Mouse (Mus musculus) hematopoietic stem cell, adult 5-6 weeks (primary cell): Measurements from ENCODE around the gene Sdhaf1. TPM values are rescaled to one million over a fixed set of nuclear protein-coding genes. Genes with fewer than 3 reads are reported as not detected.

Experiments used
- ATAC-seq, 2 experiments: fragments of 125-278 bp in 1 of 2; replicated peaks in 1 of 2; 2 replicates each; pipeline ENCODE4 v1.8.0; 2016 to 2017; ENCODE audit warnings: inconsistent platforms in 2 of 2, mild to moderate bottlenecking in 2 of 2, moderate number of reproducible peaks in 2 of 2, low read depth in 1 of 2, moderate TSS enrichment in 1 of 2; ENCODE audit not compliant: low FRiP score in 2 of 2, poor library complexity in 2 of 2, severe bottlenecking in 2 of 2, insufficient read depth in 1 of 2, low TSS enrichment in 1 of 2
- total RNA-seq: library from RNA; stranded (forward); fragments of 172-1452, 232-1000 nt; gene quantifications from 2 replicates; pipeline ENCODE4 v1.2.3, GENCODE M21; 2017

Gene Sdhaf1
- total RNA-seq, 1 experiment from 2014 or later = 11.9 TPM

DNA sequence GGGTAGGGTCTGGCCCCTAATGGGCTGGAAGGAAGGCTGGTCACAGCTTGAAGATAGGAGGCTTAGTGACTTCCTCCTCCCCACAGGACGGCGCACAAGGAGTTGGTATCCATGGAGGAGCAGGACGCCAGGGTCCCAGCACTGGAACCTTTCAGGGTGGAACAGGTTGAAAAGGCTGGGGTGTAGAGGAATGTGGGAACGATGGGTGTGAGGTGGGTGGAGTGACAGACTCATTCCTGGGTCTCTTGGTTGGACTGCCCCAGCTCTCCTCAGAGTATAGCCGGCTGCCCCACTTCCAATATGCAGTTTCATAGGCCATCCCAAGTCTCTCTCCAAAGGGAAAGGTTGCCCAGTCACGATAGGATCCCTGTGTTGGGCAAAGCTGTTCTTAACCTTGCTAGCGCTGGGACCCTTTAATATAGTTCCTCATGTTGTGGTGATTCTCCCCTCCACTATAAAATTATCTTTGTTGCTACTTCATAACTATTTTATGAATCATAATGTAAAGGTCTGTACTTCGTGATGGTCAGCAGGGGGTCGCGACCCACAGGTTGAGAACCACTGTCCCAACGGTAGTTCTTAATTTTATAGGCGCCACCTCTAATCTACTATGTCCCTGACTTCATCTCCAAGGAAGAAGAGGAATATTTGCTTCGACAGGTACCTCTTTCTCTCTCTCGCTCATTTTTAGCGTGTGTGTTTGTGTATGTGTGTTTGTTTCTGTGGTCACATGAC is 14.1 kb downstream of the Sdhaf1 start:
- no peak for ATAC-seq

GRCm38 (mm10) chr7:30308076-30309005 is 15.4 kb downstream of the Sdhaf1 start, which contains the start of gene Alkbh6:
Gene Alkbh6 (plus strand): TSS chr7:30308717.
- ATAC-seq = peak; percentile 99

DNA sequence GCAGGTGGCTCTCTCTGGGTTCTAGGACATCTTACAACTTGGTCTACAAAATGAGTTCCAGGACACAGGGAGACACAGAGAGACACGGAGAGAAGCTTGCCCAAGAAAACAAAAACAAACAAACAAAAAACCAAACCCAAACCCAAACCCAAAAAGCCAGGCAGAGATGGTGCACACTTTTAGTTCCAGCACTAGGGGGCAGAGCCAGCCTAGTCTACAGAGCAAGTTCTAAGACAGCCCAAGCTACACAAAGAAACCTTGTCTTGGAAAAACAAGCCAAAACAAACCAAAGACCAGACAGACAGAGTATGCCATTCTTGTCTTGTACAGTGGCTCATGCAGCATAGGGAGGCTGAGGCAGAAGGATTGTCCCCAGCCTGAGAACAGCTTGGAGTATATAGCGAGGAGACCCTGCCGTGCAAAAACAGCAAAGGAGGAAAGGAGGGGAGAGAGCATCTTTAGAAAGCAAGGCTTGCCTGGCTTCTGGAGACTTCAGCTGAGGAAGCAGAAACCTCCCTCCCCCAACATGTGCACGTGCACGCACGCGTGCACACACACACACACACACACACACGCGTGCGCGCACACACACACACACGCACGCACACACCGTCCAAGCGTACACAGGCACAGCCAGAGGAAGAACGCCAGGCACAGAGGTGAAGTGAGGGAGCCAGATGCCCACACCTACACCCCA is 17.5 kb downstream of the Sdhaf1 start:
- no peak for ATAC-seq

DNA sequence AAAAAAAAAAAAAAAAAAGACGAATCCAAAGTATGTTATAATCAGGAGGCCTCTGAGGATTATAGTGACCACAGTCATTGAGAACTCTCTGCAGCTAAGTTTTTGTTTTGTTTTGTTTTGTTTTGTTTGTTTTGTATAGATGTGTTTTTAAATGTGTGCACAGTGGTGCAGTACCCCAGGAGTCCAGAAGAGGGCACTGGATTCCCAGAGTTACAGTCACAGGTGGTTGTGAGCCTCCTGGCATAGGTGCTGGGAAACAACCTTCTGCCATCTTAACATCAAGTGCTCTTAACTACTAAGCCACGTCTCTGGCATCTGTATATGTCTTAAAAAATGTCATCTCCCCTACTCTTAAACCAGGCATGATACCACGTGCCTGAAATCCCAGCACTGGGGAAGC is 22.8 kb downstream of the Sdhaf1 start:
- ATAC-seq = peak; percentile 38 to 49; a peak in 2 of 4 replicates

DNA sequence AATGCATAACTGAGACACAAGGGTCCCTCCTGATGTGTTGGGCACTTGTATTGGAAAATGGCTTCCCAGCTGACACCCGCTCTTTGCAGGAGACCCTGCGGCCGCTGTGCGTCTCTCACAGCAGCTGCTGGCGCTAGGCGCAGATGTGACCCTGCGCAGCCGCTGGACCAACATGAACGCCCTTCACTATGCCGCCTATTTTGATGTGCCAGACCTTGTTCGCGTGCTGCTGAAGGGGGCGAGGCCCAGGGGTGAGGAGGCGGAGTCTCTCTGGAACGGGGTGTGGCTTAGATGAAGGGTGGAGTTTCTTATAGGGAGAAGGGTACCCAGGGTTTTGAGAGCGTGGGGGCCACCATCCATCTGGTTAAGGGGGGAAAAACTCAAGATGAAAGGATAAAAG is 26.4 kb downstream of the Sdhaf1 start:
- no peak for ATAC-seq

DNA sequence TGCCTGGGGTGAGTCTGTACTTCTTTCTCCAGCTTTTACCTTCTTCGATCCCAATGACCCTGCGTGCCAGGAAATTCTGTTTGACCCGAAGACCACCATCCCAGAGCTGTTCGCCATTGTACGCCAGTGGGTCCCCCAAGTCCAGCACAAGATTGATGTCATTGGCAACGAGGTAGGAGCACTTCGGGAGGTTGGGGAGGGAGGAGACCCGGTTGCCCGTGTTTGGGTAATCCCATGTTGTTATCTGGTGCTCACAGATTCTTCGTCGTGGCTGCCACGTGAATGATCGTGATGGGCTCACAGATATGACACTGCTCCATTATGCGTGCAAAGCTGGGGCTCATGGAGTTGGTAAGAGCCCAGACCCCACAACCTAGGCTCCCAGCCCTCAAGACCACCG is 26.9 kb downstream of the Sdhaf1 start:
- ATAC-seq = no peak

- ATAC-seq = no peak
Measured at GRCm38 (mm10) chr7:30295103-30295502, 28.6 kb downstream of the Sdhaf1 start.

DNA sequence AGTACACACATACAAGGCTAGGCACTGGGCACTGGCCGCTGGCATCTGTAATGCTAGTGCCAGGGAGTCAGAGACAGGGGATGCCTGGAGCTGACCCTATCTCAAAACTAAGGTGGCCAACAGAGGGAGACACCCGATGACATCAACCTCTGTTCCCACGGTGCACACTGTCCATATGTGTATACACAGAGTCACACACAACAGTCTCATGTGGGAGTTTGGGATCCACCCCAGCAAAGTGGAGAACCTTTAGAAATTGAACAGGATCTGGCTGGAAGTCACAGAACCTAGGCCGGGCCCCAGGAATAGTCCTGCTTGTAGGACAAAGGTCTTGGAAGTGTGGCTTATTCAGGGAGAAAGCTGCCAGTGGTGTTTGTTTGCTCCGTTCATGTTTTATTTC is 29.4 kb downstream of the Sdhaf1 start:
- ATAC-seq = no peak

GRCm38 (mm10) chr7:30293795-30294194 is 29.9 kb downstream of the Sdhaf1 start:
- no peak for ATAC-seq

DNA sequence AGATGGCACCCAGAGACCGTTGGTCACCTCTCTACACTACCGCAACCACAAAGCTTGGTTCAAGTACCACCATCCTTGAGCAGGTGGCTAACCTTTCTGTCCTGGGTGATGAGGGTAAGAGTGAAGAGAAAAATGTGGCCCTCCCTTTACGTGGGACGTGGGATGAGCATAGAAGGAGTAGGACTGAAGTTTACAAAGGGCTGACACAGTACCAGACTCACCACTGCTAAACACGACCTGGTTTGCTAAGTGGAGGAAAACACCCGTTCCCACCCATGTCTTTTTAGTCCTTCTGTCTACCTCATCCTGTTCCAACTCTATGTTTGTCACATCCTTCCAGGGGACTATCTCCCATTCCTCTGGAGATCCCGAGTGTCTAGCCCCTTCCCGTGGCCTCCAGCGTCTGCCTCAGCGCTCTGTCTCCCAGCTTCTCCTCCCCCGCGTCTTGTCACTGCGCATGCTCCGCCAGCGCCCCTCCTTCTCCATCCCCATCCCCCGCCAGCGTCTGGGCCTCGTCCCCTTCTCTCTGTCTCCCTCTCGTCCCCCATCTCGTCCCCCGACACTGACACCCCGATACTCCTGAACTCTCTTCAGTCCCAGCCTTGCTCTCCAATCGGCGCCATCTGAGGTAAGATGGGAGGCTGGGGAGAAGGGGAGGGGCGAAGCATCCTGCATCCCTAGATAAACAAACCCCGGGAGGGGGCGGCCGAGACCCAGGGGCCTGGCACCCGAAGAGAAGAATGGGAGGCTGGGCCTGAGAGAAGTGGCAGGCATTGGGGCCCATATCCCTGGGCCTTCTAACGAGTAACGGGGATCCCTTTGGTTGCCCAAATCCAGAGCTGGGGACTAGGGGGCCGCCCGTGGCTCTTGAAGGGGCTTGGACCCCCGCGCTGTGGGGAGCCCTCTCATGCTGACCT is 32.2 kb downstream of the Sdhaf1 start, which contains the start of gene Clip3:
Clip3 (plus strand) TSS at position 514 of the 917 bp plus-strand sequence.
- peak in 1 of 2 experiments; percentile 55; a peak in 1 of 4 replicates for ATAC-seq

- ATAC-seq = no peak
Measured at GRCm38 (mm10) chr7:30289714-30290399, 33.8 kb downstream of the Sdhaf1 start.

DNA sequence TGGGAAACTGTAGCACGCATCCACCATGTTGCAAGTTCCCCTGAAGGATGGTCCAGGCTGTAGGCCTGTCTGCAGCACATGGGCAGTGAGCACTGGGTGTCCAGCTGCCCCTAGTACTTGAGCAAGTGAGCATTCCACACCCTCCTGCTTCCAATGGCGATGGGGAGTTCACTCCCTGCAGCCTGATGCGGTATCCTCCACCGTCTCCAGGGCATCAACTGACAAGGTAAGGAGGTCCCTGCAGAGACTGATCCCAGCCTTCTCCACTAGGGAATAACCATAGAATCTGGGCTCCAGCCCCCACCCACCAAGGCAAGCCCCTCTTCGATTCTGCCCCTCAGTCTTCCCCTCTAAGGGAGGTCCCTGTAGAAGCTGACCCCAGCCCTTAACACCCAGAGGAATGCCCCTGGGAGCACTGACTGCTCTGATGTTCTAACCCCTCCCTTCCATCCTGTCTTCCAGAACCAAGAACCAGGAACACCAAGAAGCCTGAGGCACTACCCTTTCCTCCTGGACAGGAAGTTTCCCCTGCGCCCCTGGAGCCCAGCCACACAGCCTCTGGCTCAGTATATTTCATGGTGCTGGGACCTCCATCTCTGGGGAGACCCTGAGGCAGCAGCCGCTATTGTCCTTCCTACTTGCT is 34.5 kb downstream of the Sdhaf1 start:
- ATAC-seq = no peak

DNA sequence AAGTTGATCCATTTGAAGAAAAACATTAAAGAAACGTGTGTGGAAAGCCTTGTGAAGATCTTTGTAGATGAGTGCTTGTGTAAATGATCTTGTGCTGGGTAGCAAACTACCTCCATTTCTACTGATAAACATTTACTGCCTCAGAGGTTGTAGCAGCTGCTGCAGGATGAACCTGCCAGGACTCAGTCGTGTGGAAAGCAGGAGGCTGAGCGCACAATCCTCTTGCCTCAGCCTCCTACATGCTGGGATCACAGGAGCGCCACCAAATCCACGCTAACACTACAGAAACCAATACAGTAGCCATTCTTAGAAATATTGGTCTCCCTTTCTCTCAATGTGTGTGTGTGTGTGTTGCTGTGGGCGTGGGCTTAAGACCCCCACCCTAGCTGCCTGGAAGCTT is 35.6 kb downstream of the Sdhaf1 start:
- no peak for ATAC-seq

- no peak for ATAC-seq
Measured at GRCm38 (mm10) chr7:30286701-30287410, 36.8 kb downstream of the Sdhaf1 start.

DNA sequence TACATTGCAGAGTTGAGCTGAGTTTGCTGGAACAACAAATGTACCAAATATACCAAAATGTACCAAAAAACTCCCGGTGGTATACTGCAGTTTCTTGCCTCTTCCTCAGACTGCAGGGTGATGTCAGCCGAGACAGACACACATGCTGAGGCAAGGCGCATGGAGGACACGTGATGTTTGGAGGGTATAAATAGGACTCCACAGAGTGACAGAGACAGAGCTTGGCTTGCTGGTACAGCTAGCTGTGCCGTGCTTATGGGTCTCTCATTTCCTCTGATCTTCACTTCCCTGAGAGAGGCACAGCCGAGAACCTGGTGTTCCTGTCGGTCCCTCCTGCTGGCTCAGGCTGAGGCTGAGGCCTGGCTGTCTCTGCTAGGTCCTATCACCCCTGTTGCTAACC is 41.0 kb downstream of the Sdhaf1 start:
- ATAC-seq = no peak
